Mouse (Mus musculus) MEL (cell line): ENCODE results near the gene Unc13b.

ENCODE experiments used
- CTCF ChIP-seq, 3 experiments: IDR thresholded peaks in 2 of 3; conservative IDR thresholded peaks in 1 of 3; 2 replicates each; pipeline ENCODE4 v1.5.1; 2011 to 2012; ENCODE audit warnings: low read length in 3 of 3, low read depth in 2 of 3, mild to moderate bottlenecking in 2 of 3, improper control_type of control experiment in 1 of 3, inconsistent platforms in 1 of 3, mixed read lengths in 1 of 3, moderate library complexity in 1 of 3; ENCODE audit not compliant: control insufficient read depth in 1 of 3, insufficient read depth in 1 of 3, poor library complexity in 1 of 3, severe bottlenecking in 1 of 3
- EP300 ChIP-seq, 2 experiments: IDR thresholded peaks; 2 replicates each; pipeline ENCODE4 v1.6.1; 2011; ENCODE audit warnings: improper control_type of control experiment in 2 of 2, low read length in 2 of 2, low read depth in 1 of 2, mild to moderate bottlenecking in 1 of 2
- KAT2A ChIP-seq: conservative IDR thresholded peaks from 2 replicates; pipeline ENCODE4 v1.6.1; 2012; ENCODE audit warnings: low read depth, low read length, improper control_type of control experiment, inconsistent platforms
- POLR2A ChIP-seq, 2 experiments: IDR thresholded peaks; 2 replicates each; pipeline ENCODE4 v1.6.1; 2011 to 2012; ENCODE audit warnings: low read length in 2 of 2, mild to moderate bottlenecking in 2 of 2, control low read depth in 1 of 2, improper control_type of control experiment in 1 of 2, low read depth in 1 of 2, moderate library complexity in 1 of 2; ENCODE audit not compliant: control insufficient read depth in 1 of 2, insufficient read depth in 1 of 2, poor library complexity in 1 of 2
- TBP ChIP-seq: IDR thresholded peaks from 2 replicates; pipeline ENCODE4 v1.8.0; 2011; ENCODE audit warnings: low read depth, low read length, improper control_type of control experiment
- UBTF ChIP-seq: IDR thresholded peaks from 2 replicates; pipeline ENCODE4 v1.6.1; 2012; ENCODE audit warnings: low read depth, mild to moderate bottlenecking, inconsistent platforms, low read length, improper control_type of control experiment, moderate library complexity, borderline replicate concordance; ENCODE audit not compliant: insufficient read depth

GRCm38 (mm10) chr4:43262821-43263220 is 204.1 kb downstream of the Unc13b start:
- no peak for TF ChIP-seq EP300 (IDR thresholded peaks at IDR 0.05; ENCODE audit: low read depth in 1 of 2, low read length in 2 of 2)
- no peak for TF ChIP-seq POLR2A (IDR thresholded peaks at IDR 0.05; ENCODE audit: control insufficient read depth in 1 of 2, insufficient read depth in 1 of 2, low read depth in 1 of 2, low read length in 2 of 2, poor library complexity in 1 of 2)
- no peak for TF ChIP-seq CTCF (IDR thresholded peaks at IDR 0.05 in 2 of 3, conservative IDR thresholded peaks at IDR 0.05 in 1 of 3; ENCODE audit: control insufficient read depth in 1 of 3, insufficient read depth in 1 of 3, low read depth in 2 of 3, low read length in 3 of 3, poor library complexity in 1 of 3, severe bottlenecking in 1 of 3)
- TF ChIP-seq KAT2A, result no peak
- TF ChIP-seq TBP, result no peak
- TF ChIP-seq UBTF, result no peak
